Mouse (Mus musculus) E14TG2a.4 (cell line): Measurements from ENCODE around the gene Zfp809.

Experiments used
- H3K27me3 ChIP-seq: 2 replicates; pipeline ENCODE4 v1.6.1; 2014; ENCODE audit warnings: low read length, control low read depth; ENCODE audit not compliant: insufficient read depth
- H3K36me3 ChIP-seq: 2 replicates; pipeline ENCODE4 v1.6.1; 2014; ENCODE audit warnings: low read length, control low read depth; ENCODE audit not compliant: insufficient read depth
- H3K4me1 ChIP-seq: replicated peaks from 2 replicates; pipeline ENCODE4 v1.6.1; 2014; ENCODE audit warnings: low read depth, low read length, control low read depth
- H3K4me3 ChIP-seq: replicated peaks from 2 replicates; pipeline ENCODE4 v1.5.1; 2014; ENCODE audit warnings: mild to moderate bottlenecking, low read length
- H3K9me3 ChIP-seq: 2 replicates; pipeline ENCODE4 v1.6.1; 2014; ENCODE audit warnings: low read length, control low read depth
- CTCF ChIP-seq: conservative IDR thresholded peaks from 2 replicates; pipeline ENCODE4 v1.5.1; 2014; ENCODE audit warnings: low read length
- NANOG ChIP-seq: IDR thresholded peaks from 2 replicates; pipeline ENCODE4 v1.6.1; 2014; ENCODE audit warnings: borderline replicate concordance, low read length, mixed read lengths
- POU5F1 ChIP-seq: IDR thresholded peaks from 2 replicates; pipeline ENCODE4 v1.6.1; 2014; ENCODE audit warnings: low read length, borderline replicate concordance

Zfp809 gene

GRCm38 (mm10) chr9:22256579-22256978 lies 31.1 kb downstream of the Zfp809 start:
- no peak for TF ChIP-seq NANOG
- H3K9me3 ChIP-seq, result no peaks in the 10 kb centered on the region
- H3K36me3 ChIP-seq, result peaks cover 64% of the 10 kb centered on the region
- H3K4me1 ChIP-seq, result peaks cover 27% of the 10 kb centered on the region
- H3K4me3 ChIP-seq, result no peak overlapping the region
- no peaks in the 10 kb centered on the region for H3K27me3 ChIP-seq

- TF ChIP-seq NANOG (no peak), CTCF (no peak), POU5F1 (no peak)
- H3K4me3 ChIP-seq, result peak overlapping the region; percentile 96
- H3K36me3 ChIP-seq, result peaks cover 44% of the 10 kb centered on the region
These were observed 33.3 kb downstream of the Zfp809 start for GRCm38 (mm10) chr9:22258784-22259183.

GRCm38 (mm10) chr9:22259184-22260091 lies 33.9 kb downstream of the Zfp809 start, which contains the start of gene Zfp599:
Zfp599 (minus strand) TSS chr9:22259895.
- Histone ChIP-seq H3K36me3 (peaks cover 38% of the 10 kb centered on the region), H3K27me3 (no peaks in the 10 kb centered on the region), H3K9me3 (no peaks in the 10 kb centered on the region), H3K4me3 (peak within 1 kb of the TSS; percentile 96), H3K4me1 (peaks cover 39% of the 10 kb centered on the region)
- TF ChIP-seq CTCF, result no peak
- no peak for TF ChIP-seq NANOG
- TF ChIP-seq POU5F1, result no peak

More at GRCm38 (mm10) chr9:22258784-22259183, 33.3 kb downstream of the Zfp809 start:
- Histone ChIP-seq H3K9me3 (no peaks in the 10 kb centered on the region), H3K4me1 (peaks cover 39% of the 10 kb centered on the region), H3K27me3 (no peaks in the 10 kb centered on the region)

GRCm38 (mm10) chr9:22260092-22260422 lies 34.5 kb downstream of the Zfp809 start:
- H3K4me3 ChIP-seq, result peak overlapping the region; percentile 96
- no peaks in the 10 kb centered on the region for H3K9me3 ChIP-seq
- H3K36me3 ChIP-seq, result peaks cover 34% of the 10 kb centered on the region
- H3K4me1 ChIP-seq, result peaks cover 39% of the 10 kb centered on the region
- TF ChIP-seq CTCF (no peak), POU5F1 (no peak), NANOG (no peak)
- no peaks in the 10 kb centered on the region for H3K27me3 ChIP-seq

GRCm38 (mm10) chr9:22261594-22261993 lies 36.1 kb downstream of the Zfp809 start:
- H3K27me3 ChIP-seq, result no peaks in the 10 kb centered on the region
- peaks cover 37% of the 10 kb centered on the region for H3K4me1 ChIP-seq
- peaks cover 19% of the 10 kb centered on the region for H3K36me3 ChIP-seq
- no peaks in the 10 kb centered on the region for H3K9me3 ChIP-seq
- no peak for TF ChIP-seq NANOG
- TF ChIP-seq POU5F1, result no peak
- no peak for TF ChIP-seq CTCF
- H3K4me3 ChIP-seq, result no peak overlapping the region

GRCm38 (mm10) chr9:22262611-22263010 lies 37.1 kb downstream of the Zfp809 start:
- H3K4me1 ChIP-seq, result peaks cover 38% of the 10 kb centered on the region
- no peaks in the 10 kb centered on the region for H3K27me3 ChIP-seq
- no peaks in the 10 kb centered on the region for H3K9me3 ChIP-seq
- no peak for TF ChIP-seq NANOG
- no peak for TF ChIP-seq CTCF
- no peak for TF ChIP-seq POU5F1
- 0 out of 2 replicates have a peak overlapping the region, but pooled peaks have one; percentile 13 for H3K4me3 ChIP-seq
- H3K36me3 ChIP-seq, result peaks cover 9% of the 10 kb centered on the region

GRCm38 (mm10) chr9:22268886-22269285 lies 43.4 kb downstream of the Zfp809 start:
- no peaks in the 10 kb centered on the region for H3K9me3 ChIP-seq
- no peak overlapping the region for H3K4me3 ChIP-seq
- H3K4me1 ChIP-seq, result peaks cover 4% of the 10 kb centered on the region
- H3K27me3 ChIP-seq, result no peaks in the 10 kb centered on the region
- TF ChIP-seq CTCF (no peak), POU5F1 (no peak), NANOG (no peak)
- H3K36me3 ChIP-seq, result no peaks in the 10 kb centered on the region

GRCm38 (mm10) chr9:22278733-22279132 lies 53.2 kb downstream of the Zfp809 start:
- Histone ChIP-seq H3K36me3 (peaks cover 53% of the 10 kb centered on the region), H3K9me3 (peaks cover 16% of the 10 kb centered on the region), H3K4me3 (no peak overlapping the region), H3K4me1 (no peaks in the 10 kb centered on the region), H3K27me3 (no peaks in the 10 kb centered on the region)
- TF ChIP-seq NANOG, result no peak
- no peak for TF ChIP-seq CTCF
- no peak for TF ChIP-seq POU5F1
